Mouse (Mus musculus) embryo, embryonic 11.5 days (tissue): ENCODE data around the gene Pstk.
A peak's percentile ranks its signal among the peaks of the same experiment; 100 is the strongest.
"Not testable (repeated sequence)": the region's sequence is repeated elsewhere in the genome, so short reads cannot be mapped to it uniquely, and the experiment has no call there.

Experiments used
- DNase-seq: peaks from one replicate; pipeline ENCODE4 v3.0.0-alpha.2; 2012; ENCODE audit warnings: low read depth, low spot score

The Pstk gene

GRCm38 (mm10) chr7:131370648-131371469 lies at the start of gene Pstk:
Gene Pstk, plus strand, starts transcription at chr7:131371141.
- DNase-seq, result peak; percentile 91

GRCm38 (mm10) chr7:131322192-131322591 lies 48.7 kb upstream of the Pstk start, which contains the start of gene Cuzd1:
Gene Cuzd1, minus strand, starts transcription at chr7:131322292.
- DNase-seq, result no peak

GRCm38 (mm10) chr7:131327054-131327453 lies 43.9 kb upstream of the Pstk start:
- DNase-seq, result no peak

- DNase-seq, result no peak
Observed at GRCm38 (mm10) chr7:131329416-131329815, 41.5 kb upstream of the Pstk start, which contains the start of gene Fam24b. Gene Fam24b, minus strand, starts transcription at chr7:131329516.

- no peak for DNase-seq
Observed at GRCm38 (mm10) chr7:131331688-131332087, 39.3 kb upstream of the Pstk start.

- DNase-seq, result no peak
Observed at GRCm38 (mm10) chr7:131333564-131333963, 37.4 kb upstream of the Pstk start, which contains the start of gene Fam24a. Gene Fam24a, plus strand, starts transcription at chr7:131333864.

- DNase-seq, result no peak
Observed at GRCm38 (mm10) chr7:131337502-131338068, 33.4 kb upstream of the Pstk start.

- DNase-seq, result no peak
Observed at GRCm38 (mm10) chr7:131345856-131346541, 24.9 kb upstream of the Pstk start.

GRCm38 (mm10) chr7:131356105-131356504 lies 14.8 kb upstream of the Pstk start:
- DNase-seq, result no peak

GRCm38 (mm10) chr7:131362269-131362614 lies 8.7 kb upstream of the Pstk start:
- no peak for DNase-seq

GRCm38 (mm10) chr7:131362615-131363300 lies 8.2 kb upstream of the Pstk start, which contains the start of gene 2310057M21Rik:
Gene 2310057M21Rik, minus strand, starts transcription at chr7:131362759.
- DNase-seq, result peak; percentile 98

GRCm38 (mm10) chr7:131364131-131364530 lies 6.8 kb upstream of the Pstk start:
- DNase-seq, result no peak

GRCm38 (mm10) chr7:131371470-131371860 lies 524 bp downstream of the Pstk start:
- no peak for DNase-seq

- no peak for DNase-seq
Observed at GRCm38 (mm10) chr7:131371880-131372651, 1.1 kb downstream of the Pstk start.

GRCm38 (mm10) chr7:131391761-131392160 lies 20.8 kb downstream of the Pstk start:
- DNase-seq, result not testable (repeated sequence)

GRCm38 (mm10) chr7:131409321-131409987 lies 38.5 kb downstream of the Pstk start:
- no peak for DNase-seq

GRCm38 (mm10) chr7:131409988-131410385 lies 39.0 kb downstream of the Pstk start:
- no peak for DNase-seq

- DNase-seq, result peak; percentile 98
Observed at GRCm38 (mm10) chr7:131410416-131411058, 39.6 kb downstream of the Pstk start, which contains the start of the genes Ikzf5 and Acadsb. Gene Ikzf5, minus strand, starts transcription at chr7:131410521. Gene Acadsb, plus strand, starts transcription at chr7:131410601.

GRCm38 (mm10) chr7:131411221-131411940 lies 40.4 kb downstream of the Pstk start:
- no peak for DNase-seq
